Mouse (Mus musculus) 3134 (cell line): ENCODE measurements around the gene Cnnm1.
A peak's percentile ranks its signal among the peaks of the same experiment; 100 is the strongest.

Source experiments
- DNase-seq: peaks from one replicate; pipeline ENCODE4 v3.0.0-alpha.2; 2011; ENCODE audit warnings: low spot score; ENCODE audit not compliant: insufficient read length; ENCODE audit errors: extremely low read depth

The Cnnm1 gene

GRCm38 (mm10) chr19:43440112-43440737 is at the start of gene Cnnm1:
Gene Cnnm1 (plus strand): TSS chr19:43440436.
- DNase-seq, result peak; percentile 6

- DNase-seq, result no peak
Measured at GRCm38 (mm10) chr19:43396327-43396726, 43.9 kb upstream of the Cnnm1 start.

GRCm38 (mm10) chr19:43407181-43407580 is 33.1 kb upstream of the Cnnm1 start:
- no peak for DNase-seq

- no peak for DNase-seq
Measured at GRCm38 (mm10) chr19:43415565-43415964, 24.7 kb upstream of the Cnnm1 start.

- no peak for DNase-seq
Measured at GRCm38 (mm10) chr19:43420506-43420905, 19.7 kb upstream of the Cnnm1 start.

- no peak for DNase-seq
Measured at GRCm38 (mm10) chr19:43424082-43424481, 16.2 kb upstream of the Cnnm1 start.

GRCm38 (mm10) chr19:43427446-43428224 is 12.6 kb upstream of the Cnnm1 start:
- no peak for DNase-seq

GRCm38 (mm10) chr19:43439246-43439645 is 990 bp upstream of the Cnnm1 start:
- no peak for DNase-seq

- no peak for DNase-seq
Measured at GRCm38 (mm10) chr19:43440768-43441660, 778 bp downstream of the Cnnm1 start.

- peak; percentile 9 for DNase-seq
Measured at GRCm38 (mm10) chr19:43441661-43441990, 1.4 kb downstream of the Cnnm1 start.

- DNase-seq, result no peak
Measured at GRCm38 (mm10) chr19:43442269-43442668, 2.0 kb downstream of the Cnnm1 start.

- no peak for DNase-seq
Measured at GRCm38 (mm10) chr19:43442906-43443305, 2.7 kb downstream of the Cnnm1 start.

- no peak for DNase-seq
Measured at GRCm38 (mm10) chr19:43444636-43445205, 4.5 kb downstream of the Cnnm1 start.

GRCm38 (mm10) chr19:43451563-43451962 is 11.3 kb downstream of the Cnnm1 start:
- DNase-seq, result no peak

- DNase-seq, result no peak
Measured at GRCm38 (mm10) chr19:43452176-43452575, 11.9 kb downstream of the Cnnm1 start.

GRCm38 (mm10) chr19:43453025-43453424 is 12.8 kb downstream of the Cnnm1 start:
- DNase-seq, result no peak

- no peak for DNase-seq
Measured at GRCm38 (mm10) chr19:43459948-43460347, 19.7 kb downstream of the Cnnm1 start.

- no peak for DNase-seq
Measured at GRCm38 (mm10) chr19:43460481-43460880, 20.2 kb downstream of the Cnnm1 start.

GRCm38 (mm10) chr19:43462141-43462540 is 21.9 kb downstream of the Cnnm1 start:
- no peak for DNase-seq

GRCm38 (mm10) chr19:43463546-43464293 is 23.5 kb downstream of the Cnnm1 start:
- no peak for DNase-seq
